In genomic region chr19:16292978-16293377, GRCm38 (mm10) we compare ENCODE assay signal across 26 mouse cellular contexts.
DNase-seq lines count a peak whose midpoint lies in the region; ATAC-seq and TF ChIP-seq lines count a peak whose summit lies in the region.
"Had no signal": no experiment of that assay in that cellular context is flagged by ENCODE, and none has a peak within 500 bp of the region (broad histone marks: within the 10 kb centered on the region; RNA-seq: fewer than 3 reads in every experiment).

No protein-coding gene starts in this region.

- H3K9me3 ChIP-seq in neural tube, embryonic 13.5 days = no peaks in the 10 kb centered on the region
- H3K9me3 ChIP-seq in neural tube, embryonic 15.5 days (replicated peaks) = no peaks in the 10 kb centered on the region
- H3K9me3 ChIP-seq: stomach, embryonic 15.5 days had no signal

- H3K4me1 ChIP-seq in neural tube, embryonic 13.5 days (replicated peaks) = peaks cover 29% of the 10 kb centered on the region
- H3K4me1 ChIP-seq in neural tube, embryonic 15.5 days = peaks cover 24% of the 10 kb centered on the region
- H3K4me1 ChIP-seq: stomach, embryonic 15.5 days had no signal

- no peak overlapping the region for H3K4me3 ChIP-seq in layer of hippocampus, adult 2 months
- H3K4me3 ChIP-seq in neural tube, embryonic 13.5 days = no peak overlapping the region
- no peak overlapping the region for H3K4me3 ChIP-seq in neural tube, embryonic 15.5 days (replicated peaks)
- H3K4me3 ChIP-seq: stomach, embryonic 15.5 days had no signal

- no peak for TF ChIP-seq CTCF in layer of hippocampus, adult 2 months (conservative IDR thresholded peaks at IDR 0.05)

- peak; percentile 80 for ATAC-seq in frontal cortex, adult (ENCODE audit: low TSS enrichment)
- no peak for ATAC-seq in neural tube, embryonic 13.5 days (ENCODE audit: low read depth)
- no peak for ATAC-seq in neural tube, embryonic 15.5 days (ENCODE audit: low FRiP score)
- ATAC-seq: inflammation-experienced regulatory T-cells, adult 6 months had no signal

- no peak overlapping the region for H3K4me2 ChIP-seq in neural tube, embryonic 13.5 days
- no peak overlapping the region for H3K4me2 ChIP-seq in neural tube, embryonic 15.5 days
- H3K4me2 ChIP-seq: heart, embryonic 11.5 days; stomach, embryonic 15.5 days had no signal

- H3K27ac ChIP-seq in layer of hippocampus, adult 2 months = peak overlapping the region; percentile 73; the same call in 1 of the 2 replicates
- 0 out of 2 replicates have a peak overlapping the region, but pooled peaks have one; percentile 13 for H3K27ac ChIP-seq in neural tube, embryonic 13.5 days (replicated peaks)
- H3K27ac ChIP-seq in neural tube, embryonic 15.5 days (replicated peaks) = no peak overlapping the region
- H3K27ac ChIP-seq: liver, embryonic 14.5 days; macrophage; stomach, embryonic 15.5 days had no signal

- DNase-seq in frontal cortex, postnatal 36 days (ENCODE audit: low spot score in 2 of 2) = no peak
- DNase-seq in layer of hippocampus, adult 2 months (ENCODE audit: low spot score in 2 of 2) = no peak
- DNase-seq in layer of hippocampus, adult 18-20 months (ENCODE audit: low spot score in 2 of 2) = no peak
- DNase-seq in heart, postnatal 4 days = no peak
- DNase-seq: adrenal gland, postnatal 36 days; B cell, adult 2 months; cerebellum, adult 2 months; cerebellum, postnatal 14 days; gastrocnemius, postnatal 25 days; heart, adult 11 months; kidney, adult 11 months; kidney, postnatal 36 days; layer of hippocampus, postnatal 36 days; liver; lung, adult 2 months; lung, postnatal 10 days; right cerebral cortex, postnatal 25 days; thymus, postnatal 14 days had no signal

- H3K27me3 ChIP-seq in neural tube, embryonic 13.5 days = no peaks in the 10 kb centered on the region
- no peaks in the 10 kb centered on the region for H3K27me3 ChIP-seq in neural tube, embryonic 15.5 days (replicated peaks)
- H3K27me3 ChIP-seq: stomach, embryonic 15.5 days had no signal

- WGBS in neural tube, embryonic 13.5 days = 97% methylated on average over 1 of the region's 1 CpGs
- 96% methylated on average over 1 of the region's 1 CpGs for WGBS in neural tube, embryonic 15.5 days

- H3K9ac ChIP-seq in neural tube, embryonic 13.5 days = no peak overlapping the region
- H3K9ac ChIP-seq in neural tube, embryonic 15.5 days (replicated peaks) = no peak overlapping the region
- H3K9ac ChIP-seq: liver, embryonic 14.5 days; stomach, embryonic 15.5 days had no signal

- no peaks in the 10 kb centered on the region for H3K36me3 ChIP-seq in neural tube, embryonic 13.5 days
- H3K36me3 ChIP-seq in neural tube, embryonic 15.5 days = no peaks in the 10 kb centered on the region
- H3K36me3 ChIP-seq: stomach, embryonic 15.5 days had no signal
